Mouse (Mus musculus): ENCODE measurements around the gene Efl1.

- TF ChIP-seq CTCF (conservative IDR thresholded peaks at IDR 0.05; ENCODE audit: insufficient read depth, insufficient read length, low read depth, low read length) (no peak), POLR2A (IDR thresholded peaks at IDR 0.05; ENCODE audit: low read depth, low read length) (no peak)
Measured at GRCm38 (mm10) chr7:82725006-82725636, 76.7 kb downstream of the Efl1 start.
